Mouse (Mus musculus) limb, embryonic 14.5 days (tissue): ENCODE data around the gene Cntln. TPM values are rescaled to one million over a fixed set of nuclear protein-coding genes. Genes with fewer than 3 reads are reported as not detected.

Experiments
- ATAC-seq: fragments of 200-750 bp; cut with Nextera tagmentation; 2 replicates; pipeline ENCODE4 v1.8.0; 2017; ENCODE audit warnings: low read depth, moderate number of reproducible peaks, moderate TSS enrichment; ENCODE audit not compliant: low FRiP score
- DNase-seq: peaks from one replicate; pipeline ENCODE4 v3.0.0-alpha.2; 2015; ENCODE audit warnings: low spot score
- H3K27ac ChIP-seq: fragments of 300-500 bp; sonication (generic); replicated peaks from 2 replicates; pipeline ENCODE4 v1.5.1; 2014; ENCODE audit warnings: low read depth, mild to moderate bottlenecking, low read length, moderate library complexity, mixed read lengths
- H3K27me3 ChIP-seq: fragments of 300-500 bp; sonication (generic); 2 replicates; pipeline ENCODE4 v1.6.1; 2014; ENCODE audit warnings: low read length, mixed read lengths; ENCODE audit not compliant: control insufficient read depth, insufficient read depth
- H3K36me3 ChIP-seq: fragments of 300-500 bp; sonication (generic); 2 replicates; pipeline ENCODE4 v1.6.1; 2014; ENCODE audit warnings: mild to moderate bottlenecking, low read length, moderate library complexity, mixed read lengths; ENCODE audit not compliant: control insufficient read depth, insufficient read depth
- H3K4me1 ChIP-seq: fragments of 300-500 bp; sonication (generic); 2 replicates; pipeline ENCODE4 v1.6.1; 2014; ENCODE audit warnings: antibody characterized with exemption, low read length, mixed read lengths; ENCODE audit not compliant: control insufficient read depth, insufficient read depth
- H3K4me2 ChIP-seq: fragments of 300-500 bp; sonication (generic); replicated peaks from 2 replicates; pipeline ENCODE4 v1.6.1; 2014; ENCODE audit warnings: low read depth, mild to moderate bottlenecking, low read length, moderate library complexity; ENCODE audit not compliant: severe bottlenecking
- H3K4me3 ChIP-seq: fragments of 300-500 bp; sonication (generic); replicated peaks from 2 replicates; pipeline ENCODE4 v1.5.1; 2014; ENCODE audit warnings: low read length
- H3K9ac ChIP-seq: fragments of 300-500 bp; sonication (generic); 2 replicates; pipeline ENCODE4 v1.6.1; 2014; ENCODE audit warnings: mild to moderate bottlenecking, low read depth, low read length, moderate library complexity; ENCODE audit not compliant: severe bottlenecking
- H3K9me3 ChIP-seq: fragments of 300-500 bp; sonication (generic); 2 replicates; pipeline ENCODE4 v1.6.1; 2016; ENCODE audit warnings: low read length; ENCODE audit not compliant: control insufficient read depth
- POLR2A ChIP-seq: fragments of 200-500 bp; IDR thresholded peaks from 2 replicates; pipeline ENCODE4 v1.8.0; 2012; ENCODE audit warnings: inconsistent platforms, mild to moderate bottlenecking, moderate library complexity, borderline replicate concordance; ENCODE audit not compliant: insufficient read depth, insufficient read length; ENCODE audit errors: extremely low read depth
- WGBS: fragments of 180-500 bp; shearing (Covaris S2); extraction: QIAGEN DNeasy Blood & Tissue Kit; methylation state at CpG from one replicate; pipeline ENCODE4 v1.1.7; 2014; 5-methylcytosine and 5-hydroxymethylcytosine counted together
- polyA plus RNA-seq, 2 experiments: library from polyadenylated mRNA; depleted of rRNA in 1 of 2; stranded (reverse) in 1 of 2; unstranded in 1 of 2; fragments of >200 nt; fragmentation: Nextera tagmentation in 1 of 2; extraction: Ambion mirVana in 1 of 2; gene quantifications; 2 replicates each; pipeline versions ENCODE4 v1.2.1 to v1.2.3; 2012 to 2014

The Cntln gene
- polyA plus RNA-seq, 2 experiments = 15.1 to 21.0 TPM

DNA sequence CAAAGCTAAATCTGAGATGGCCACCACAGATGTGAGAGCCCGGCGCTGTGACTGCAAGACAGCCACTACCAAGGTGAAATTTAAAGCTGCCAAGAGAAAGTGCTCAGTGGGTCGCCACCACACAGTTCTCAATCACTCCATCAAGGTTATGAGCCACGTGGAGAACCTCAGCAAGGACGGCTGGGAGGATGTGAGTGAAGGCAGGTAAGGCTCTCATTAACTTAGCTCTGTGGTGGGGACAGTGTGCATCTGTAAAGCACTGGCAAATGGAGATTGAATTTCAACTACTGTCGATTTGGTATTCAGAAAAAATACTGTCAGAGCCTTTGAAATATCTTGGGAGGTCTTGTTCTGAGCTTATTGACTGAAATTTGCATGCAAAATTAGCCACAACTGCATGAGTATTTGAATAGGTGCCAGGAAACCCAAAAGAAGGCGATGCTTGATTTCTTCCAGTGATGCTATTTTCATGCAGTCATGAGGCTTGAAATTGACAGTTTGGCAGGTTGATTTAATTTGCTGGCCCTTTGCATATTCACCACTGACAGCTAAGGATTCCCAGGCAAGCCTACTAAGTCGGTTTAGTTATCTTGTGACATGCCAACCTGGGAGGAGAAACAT, 165.9 kb downstream of the Cntln start:
- no peak for DNase-seq
- Histone ChIP-seq H3K9ac (no peak overlapping the region), H3K4me1 (no peaks in the 10 kb centered on the region), H3K36me3 (0 out of 2 replicates have a peak, but pooled peaks cover 4% of the 10 kb centered on the region), H3K9me3 (no peaks in the 10 kb centered on the region), H3K27ac (no peak overlapping the region), H3K27me3 (no peaks in the 10 kb centered on the region), H3K4me2 (no peak overlapping the region), H3K4me3 (no peak overlapping the region)
- no peak for TF ChIP-seq POLR2A
- ATAC-seq = no peak
- 75% methylated on average over 8 of the region's 8 CpGs for WGBS

DNA sequence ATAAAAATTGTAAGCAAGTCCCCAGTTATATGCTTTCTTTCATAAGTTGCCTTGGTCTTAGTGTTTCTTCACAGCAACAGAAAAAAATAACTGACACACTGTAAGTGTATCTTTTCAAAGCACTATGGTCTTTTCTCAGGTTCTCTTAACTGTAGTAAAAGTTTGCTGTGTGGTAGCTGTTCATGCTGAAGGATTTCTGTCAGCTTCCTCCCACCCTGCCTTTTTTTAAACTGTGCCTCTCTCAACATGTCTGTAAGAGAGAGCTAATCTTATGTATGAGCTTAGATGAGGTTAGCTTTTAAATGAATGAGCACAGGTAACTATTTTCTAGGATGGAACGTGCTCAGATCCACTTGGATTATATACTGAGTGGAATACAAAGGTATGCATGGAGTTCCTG, 170.5 kb downstream of the Cntln start:
- no peak for ATAC-seq
- TF ChIP-seq POLR2A = no peak

DNA sequence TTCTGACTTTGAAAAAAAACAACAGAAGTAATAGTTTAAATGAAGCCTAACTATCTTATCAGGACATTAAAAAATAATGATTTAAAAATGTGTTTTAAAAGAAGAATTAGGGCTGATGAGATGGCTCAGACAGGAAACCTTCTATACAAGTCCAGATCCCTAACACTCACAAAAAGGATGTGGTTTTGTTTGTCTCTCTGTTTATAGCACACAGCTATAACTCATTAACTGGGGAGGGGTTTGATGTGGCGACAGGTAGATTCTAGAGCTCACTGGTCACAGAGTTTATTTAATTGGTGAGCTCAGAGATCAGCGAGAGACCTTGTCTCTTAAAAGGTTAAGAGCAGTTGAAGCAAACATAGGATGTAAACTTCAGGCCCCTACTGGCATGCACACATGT, 175.5 kb downstream of the Cntln start:
- no peaks in the 10 kb centered on the region for H3K27me3 ChIP-seq
- no peak for TF ChIP-seq POLR2A
- WGBS = 87% methylated on average over 2 of the region's 2 CpGs

More for the DNA sequence above, 170.5 kb downstream of the Cntln start:
- H3K9ac ChIP-seq = no peak overlapping the region
- no peak for DNase-seq
- no peaks in the 10 kb centered on the region for H3K27me3 ChIP-seq
- H3K36me3 ChIP-seq = 0 out of 2 replicates have a peak, but pooled peaks cover 3% of the 10 kb centered on the region
- H3K9me3 ChIP-seq = no peaks in the 10 kb centered on the region
- WGBS = 65% methylated on average over 1 of the region's 1 CpGs
- no peak overlapping the region for H3K4me3 ChIP-seq
- no peak overlapping the region for H3K27ac ChIP-seq
- no peak overlapping the region for H3K4me2 ChIP-seq
- no peaks in the 10 kb centered on the region for H3K4me1 ChIP-seq

DNA sequence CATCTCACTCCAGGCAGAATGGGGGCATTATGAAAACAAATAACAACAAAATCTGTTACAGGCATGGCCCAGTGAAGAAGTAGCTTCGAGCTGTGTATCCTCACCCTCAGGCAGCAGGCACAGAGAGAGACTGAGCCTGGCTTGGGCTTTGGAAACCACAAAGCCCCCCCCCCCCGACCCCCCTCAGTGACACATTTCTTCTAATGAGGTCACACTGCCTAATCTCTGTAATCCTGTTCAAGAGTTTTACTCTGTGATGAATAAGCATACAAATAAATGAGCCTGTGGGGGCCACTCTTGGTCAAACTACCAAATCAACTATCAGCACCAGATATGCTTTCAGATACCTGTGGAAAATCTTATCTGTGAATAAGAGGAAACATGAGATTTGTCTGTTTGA, 177.6 kb downstream of the Cntln start:
- H3K4me1 ChIP-seq = no peaks in the 10 kb centered on the region
- ATAC-seq = no peak
- TF ChIP-seq POLR2A = no peak
- no peaks in the 10 kb centered on the region for H3K36me3 ChIP-seq
- 66% methylated on average over 2 of the region's 2 CpGs for WGBS
- H3K9me3 ChIP-seq = no peaks in the 10 kb centered on the region
- H3K27ac ChIP-seq = no peak overlapping the region
- no peaks in the 10 kb centered on the region for H3K27me3 ChIP-seq
- no peak overlapping the region for H3K4me3 ChIP-seq
- DNase-seq = no peak
- H3K9ac ChIP-seq = no peak overlapping the region
- no peak overlapping the region for H3K4me2 ChIP-seq

More for the DNA sequence above, 175.5 kb downstream of the Cntln start:
- H3K36me3 ChIP-seq = no peaks in the 10 kb centered on the region
- no peak overlapping the region for H3K27ac ChIP-seq
- no peak overlapping the region for H3K4me3 ChIP-seq
- H3K4me1 ChIP-seq = no peaks in the 10 kb centered on the region
- DNase-seq (no peak), ATAC-seq (no peak)
- no peaks in the 10 kb centered on the region for H3K9me3 ChIP-seq
- H3K9ac ChIP-seq = no peak overlapping the region
- H3K4me2 ChIP-seq = no peak overlapping the region

DNA sequence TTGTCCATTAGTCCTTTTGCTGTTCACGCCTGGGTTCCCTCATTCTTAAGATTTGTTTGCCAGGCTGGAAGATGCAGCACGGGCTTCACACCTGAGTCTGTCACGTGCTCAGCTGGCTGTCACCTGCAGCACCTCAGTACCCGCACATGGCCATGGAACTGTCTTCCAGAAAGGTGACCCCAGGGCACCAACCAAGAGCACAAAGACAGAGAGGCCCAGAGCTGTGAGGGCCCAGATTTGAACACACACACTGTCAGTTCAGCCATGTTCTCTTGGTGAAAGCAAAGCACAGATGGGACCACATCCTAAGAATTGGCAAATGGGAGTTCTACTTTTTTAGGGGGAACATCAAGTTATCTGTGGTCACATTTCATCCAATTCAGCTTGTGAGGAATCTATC, 211.9 kb downstream of the Cntln start:
- peaks cover 14% of the 10 kb centered on the region; the same call in 1 of the 2 replicates for H3K36me3 ChIP-seq
- 87% methylated on average over 4 of the region's 4 CpGs for WGBS
- H3K27me3 ChIP-seq = no peaks in the 10 kb centered on the region
- no peak for ATAC-seq
- H3K9ac ChIP-seq = no peak overlapping the region
- H3K9me3 ChIP-seq = no peaks in the 10 kb centered on the region
- no peak overlapping the region for H3K4me3 ChIP-seq
- no peak for TF ChIP-seq POLR2A
- no peak for DNase-seq
- no peak overlapping the region for H3K4me2 ChIP-seq
- H3K27ac ChIP-seq = no peak overlapping the region
- H3K4me1 ChIP-seq = no peaks in the 10 kb centered on the region

DNA sequence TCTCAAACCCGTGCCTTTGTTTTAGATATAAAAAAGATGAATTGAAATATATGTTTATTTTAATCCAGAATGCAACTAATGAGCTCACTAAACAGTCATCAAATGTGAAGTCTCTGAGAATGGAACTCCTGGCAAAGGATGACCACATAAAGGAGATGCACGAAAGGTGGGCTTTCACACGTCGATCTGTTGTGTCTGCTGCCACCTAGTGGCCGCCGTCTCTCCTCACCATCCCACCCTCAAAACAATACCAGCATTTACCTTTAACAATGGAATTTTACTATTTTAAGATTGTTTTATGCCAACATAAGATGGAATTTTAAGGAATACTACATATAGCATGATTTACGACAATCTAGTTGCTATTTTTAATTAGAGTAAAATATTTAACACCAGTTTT, 212.6 kb downstream of the Cntln start:
- peak; percentile 61 for DNase-seq
- H3K27ac ChIP-seq = no peak overlapping the region
- no peak for TF ChIP-seq POLR2A
- no peak overlapping the region for H3K9ac ChIP-seq
- H3K4me3 ChIP-seq = no peak overlapping the region
- WGBS = 12% methylated on average over 7 of the region's 7 CpGs
- no peaks in the 10 kb centered on the region for H3K27me3 ChIP-seq
- no peaks in the 10 kb centered on the region for H3K9me3 ChIP-seq
- peaks cover 14% of the 10 kb centered on the region; the same call in 1 of the 2 replicates for H3K36me3 ChIP-seq
- H3K4me1 ChIP-seq = no peaks in the 10 kb centered on the region
- peak; percentile 47; the same call in 1 of the 2 replicates for ATAC-seq
- no peak overlapping the region for H3K4me2 ChIP-seq
